Mouse (Mus musculus) frontal cortex, postnatal 25 days (tissue): ENCODE results near the gene Rps3.

Source experiments
- DNase-seq, 2 experiments: peaks; one replicate each; pipeline ENCODE4 v3.0.0; 2022; ENCODE audit warnings: low spot score in 2 of 2

Gene Rps3

DNA sequence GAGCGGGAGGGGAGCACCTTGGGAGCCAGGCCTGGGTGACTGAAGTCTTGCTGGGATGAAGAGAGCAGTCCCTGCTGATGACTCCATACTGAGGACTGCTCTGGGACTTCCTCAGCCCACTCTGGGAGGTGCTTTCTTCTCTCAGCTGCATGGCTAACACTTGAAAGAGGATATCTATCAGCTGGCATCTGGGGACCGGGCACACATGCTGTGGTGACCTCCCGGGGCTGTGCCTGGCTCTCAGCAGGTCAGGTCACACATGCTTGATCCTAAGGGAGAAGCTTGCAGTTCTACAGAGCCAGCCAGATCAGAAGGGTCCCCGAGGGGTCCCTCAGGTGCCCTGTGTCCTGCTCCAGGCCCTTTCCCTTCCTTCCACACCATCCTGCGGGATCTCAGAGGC is 40.4 kb downstream of the Rps3 start:
- DNase-seq, result no peak

GRCm38 (mm10) chr7:99441534-99442072 is 41.9 kb downstream of the Rps3 start:
- no peak for DNase-seq

GRCm38 (mm10) chr7:99438881-99439280 is 44.7 kb downstream of the Rps3 start:
- DNase-seq, result no peak

DNA sequence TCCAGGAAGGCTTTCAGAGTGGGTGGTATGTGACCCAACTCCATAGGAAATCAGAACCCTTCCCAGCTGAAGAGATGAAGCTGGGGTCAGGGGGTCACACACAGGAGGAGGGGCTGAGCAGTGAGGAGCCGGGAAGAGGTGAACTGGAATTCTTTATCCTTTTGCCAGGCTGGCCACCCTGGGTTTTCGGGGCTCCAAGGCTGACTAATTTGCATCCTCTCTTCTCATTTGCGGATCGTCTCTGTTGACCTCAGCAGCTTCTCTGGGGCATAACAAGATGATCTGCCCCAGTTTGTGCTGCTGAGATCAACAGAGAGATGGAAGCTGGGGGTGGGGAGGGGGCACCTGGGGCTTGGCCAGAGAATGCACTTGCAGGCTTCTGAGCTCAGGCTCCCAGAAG is 47.0 kb downstream of the Rps3 start:
- DNase-seq, result no peak

GRCm38 (mm10) chr7:99434672-99435250 is 48.8 kb downstream of the Rps3 start:
- no peak for DNase-seq

DNA sequence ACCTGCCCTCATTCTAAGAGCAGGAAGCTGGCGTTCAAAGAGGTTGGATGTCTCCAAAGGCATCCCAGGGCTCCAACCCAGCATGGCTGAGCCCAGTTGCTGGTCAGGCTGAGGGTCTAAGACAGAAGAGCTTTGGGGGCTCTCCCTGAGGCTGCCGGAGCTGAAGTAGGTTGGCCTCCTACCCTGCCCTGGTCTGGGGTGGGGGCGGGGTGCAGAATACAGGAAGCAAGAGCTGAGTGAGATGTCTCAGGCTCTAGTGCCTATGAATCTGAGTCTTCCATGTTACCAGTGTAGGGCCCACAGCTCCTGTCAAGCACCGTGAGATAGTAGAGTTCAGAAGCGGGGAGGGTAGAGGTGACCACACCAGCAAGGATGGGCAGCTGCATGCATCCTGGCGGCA is 50.7 kb downstream of the Rps3 start:
- DNase-seq, result no peak

DNA sequence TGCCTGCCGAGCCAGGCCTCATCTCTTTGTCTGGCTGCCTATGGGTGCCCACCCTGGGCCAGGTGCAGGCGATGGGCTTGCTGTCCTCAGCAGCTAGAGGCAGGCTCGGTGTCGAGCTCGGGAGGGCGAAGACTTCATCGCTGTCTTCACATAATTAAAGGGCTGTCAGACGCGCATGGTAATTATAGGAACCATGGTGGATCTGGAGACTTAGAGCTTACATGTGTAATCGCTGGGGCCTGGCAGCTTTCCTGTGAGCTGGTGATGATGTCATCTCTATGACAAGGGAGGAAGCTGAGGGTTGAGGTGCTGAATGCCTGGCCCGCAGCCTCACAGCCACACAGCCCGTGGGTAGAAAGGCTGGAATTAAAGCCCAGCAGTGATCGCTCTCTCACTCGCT is 51.3 kb downstream of the Rps3 start:
- peak; percentile 25 to 37 for DNase-seq

GRCm38 (mm10) chr7:99430246-99430645 is 53.3 kb downstream of the Rps3 start:
- no peak for DNase-seq

DNA sequence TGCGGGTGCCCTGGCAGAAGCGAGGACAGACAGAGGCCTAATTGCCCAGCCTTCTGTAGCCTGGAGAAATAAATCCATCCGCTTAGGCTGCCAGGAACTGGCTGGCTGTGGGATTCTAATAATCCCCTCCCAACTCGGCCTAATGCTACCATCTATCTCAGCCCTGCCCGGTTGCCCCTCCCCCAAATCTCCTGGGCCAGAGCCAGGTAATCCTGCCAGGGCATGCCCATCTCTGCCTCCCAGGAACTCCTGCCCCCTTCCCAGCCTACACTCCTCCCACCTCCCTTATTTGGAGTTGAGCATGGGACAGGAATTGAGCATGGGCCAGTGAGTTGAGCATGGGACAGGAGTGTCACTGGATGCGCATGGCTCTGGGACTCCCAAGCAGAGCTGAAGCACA is 53.8 kb downstream of the Rps3 start:
- DNase-seq, result no peak

DNA sequence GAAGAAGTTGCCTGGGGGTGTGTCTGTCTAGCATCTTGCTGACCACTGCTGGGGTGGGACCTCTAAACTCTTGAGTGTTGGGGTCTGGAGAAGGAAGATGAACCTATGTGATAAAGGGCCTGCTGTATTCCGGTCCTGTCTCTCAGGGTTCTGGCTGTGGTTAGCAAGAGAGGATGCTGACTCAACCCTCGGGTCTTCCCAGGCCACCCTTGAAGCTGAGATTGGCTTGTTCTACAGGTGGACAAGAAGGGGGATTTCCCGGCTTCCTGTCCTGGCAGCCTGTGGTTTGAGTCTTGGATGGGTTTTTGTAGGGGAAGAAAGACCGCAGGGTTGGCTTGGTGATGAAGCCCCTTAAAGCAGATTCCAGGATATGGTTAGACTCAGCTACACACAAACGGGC is 54.7 kb downstream of the Rps3 start:
- DNase-seq, result no peak

- no peak for DNase-seq
Measured at GRCm38 (mm10) chr7:99427987-99428386, 55.6 kb downstream of the Rps3 start.
